Mouse (Mus musculus) spleen, postnatal 14 days (tissue): ENCODE measurements around the gene Mta2.
"Not testable (repeated sequence)": the region's sequence is repeated elsewhere in the genome, so short reads cannot be mapped to it uniquely, and the experiment has no call there.

Experiments used
- DNase-seq, 2 experiments: peaks; one replicate each; pipeline ENCODE4 v3.0.0; 2021 to 2022; ENCODE audit warnings: low spot score in 2 of 2

Mta2 gene

GRCm38 (mm10) chr19:8966590-8967372, 25.1 kb downstream of the Mta2 start, which contains the start of gene Eef1g:
TSS of gene Eef1g (plus strand) at chr19:8967041.
- peak; percentile 96 to 97 for DNase-seq

GRCm38 (mm10) chr19:8967373-8967743, 25.7 kb downstream of the Mta2 start:
- DNase-seq, result no peak

GRCm38 (mm10) chr19:8967893-8968292, 26.2 kb downstream of the Mta2 start:
- no peak for DNase-seq

- not testable (repeated sequence) for DNase-seq
These were observed 30.8 kb downstream of the Mta2 start for GRCm38 (mm10) chr19:8972491-8972890.

GRCm38 (mm10) chr19:8974638-8975037, 33.0 kb downstream of the Mta2 start:
- DNase-seq, result no peak

GRCm38 (mm10) chr19:8975491-8975890, 33.8 kb downstream of the Mta2 start:
- no peak for DNase-seq

- no peak for DNase-seq
These were observed 34.9 kb downstream of the Mta2 start for GRCm38 (mm10) chr19:8976535-8976934.

GRCm38 (mm10) chr19:8980771-8981170, 39.1 kb downstream of the Mta2 start:
- no peak for DNase-seq

- no peak for DNase-seq
These were observed 39.9 kb downstream of the Mta2 start for GRCm38 (mm10) chr19:8981450-8982168.

- DNase-seq, result no peak
These were observed 40.9 kb downstream of the Mta2 start for GRCm38 (mm10) chr19:8982303-8983149.

- no peak for DNase-seq
These were observed 41.5 kb downstream of the Mta2 start for GRCm38 (mm10) chr19:8983150-8983650.

GRCm38 (mm10) chr19:8984255-8984868, 42.7 kb downstream of the Mta2 start:
- DNase-seq, result no peak

GRCm38 (mm10) chr19:8985891-8986290, 44.2 kb downstream of the Mta2 start:
- no peak for DNase-seq

GRCm38 (mm10) chr19:8987816-8988215, 46.1 kb downstream of the Mta2 start:
- no peak for DNase-seq

GRCm38 (mm10) chr19:8988346-8989065, 46.8 kb downstream of the Mta2 start:
- DNase-seq, result no peak

GRCm38 (mm10) chr19:8989066-8989566, 47.4 kb downstream of the Mta2 start, which contains the start of gene Ahnak:
TSS of gene Ahnak (plus strand) at chr19:8989284.
- DNase-seq, result no peak

- no peak for DNase-seq
These were observed 48.1 kb downstream of the Mta2 start for GRCm38 (mm10) chr19:8989567-8990431.

GRCm38 (mm10) chr19:8990432-8991102, 48.9 kb downstream of the Mta2 start:
- DNase-seq, result no peak
